Mouse (Mus musculus) midbrain, embryonic 15.5 days (tissue): ENCODE measurements at regions not wholly inside any gene's neighbourhood (a gene's known extent, or its start where the extent isn't known, plus 50 kb on each side); places are given as distances from the start of the nearest gene placed in this dataset.

Experiments used
- ATAC-seq: fragments of 200-750 bp; cut with Nextera tagmentation; replicated peaks from 2 replicates; pipeline ENCODE4 v1.8.0; 2017; ENCODE audit warnings: moderate TSS enrichment
- H3K27ac ChIP-seq: fragments of 300-500 bp; sonication (generic); 2 replicates; pipeline ENCODE4 v1.5.1; 2015; ENCODE audit warnings: mild to moderate bottlenecking, inconsistent platforms
- H3K27me3 ChIP-seq: fragments of 300-500 bp; sonication (generic); replicated peaks from 2 replicates; pipeline ENCODE4 v1.6.1; 2015; ENCODE audit warnings: inconsistent platforms
- H3K36me3 ChIP-seq: fragments of 300-500 bp; sonication (generic); replicated peaks from 2 replicates; pipeline ENCODE4 v1.6.1; 2015; ENCODE audit warnings: inconsistent platforms
- H3K4me1 ChIP-seq: fragments of 300-500 bp; sonication (generic); 2 replicates; pipeline ENCODE4 v1.6.1; 2015; ENCODE audit warnings: inconsistent platforms
- H3K4me2 ChIP-seq: fragments of 300-500 bp; sonication (generic); 2 replicates; pipeline ENCODE4 v1.6.1; 2015; ENCODE audit warnings: inconsistent platforms, mild to moderate bottlenecking, moderate library complexity
- H3K4me3 ChIP-seq: fragments of 300-500 bp; sonication (generic); 2 replicates; pipeline ENCODE4 v1.5.1; 2015; ENCODE audit warnings: mild to moderate bottlenecking, inconsistent platforms
- H3K9ac ChIP-seq: fragments of 300-500 bp; sonication (generic); 2 replicates; pipeline ENCODE4 v1.6.1; 2015; ENCODE audit warnings: mild to moderate bottlenecking, inconsistent platforms
- H3K9me3 ChIP-seq: fragments of 300-500 bp; sonication (generic); 2 replicates; pipeline ENCODE4 v1.6.1; 2016; ENCODE audit warnings: inconsistent platforms
- WGBS: fragments of 180-500 bp; shearing (Covaris S2); methylation state at CpG from one replicate; pipeline ENCODE4 v1.1.7; 2015; ENCODE audit warnings: mixed read lengths; 5-methylcytosine and 5-hydroxymethylcytosine counted together

DNA sequence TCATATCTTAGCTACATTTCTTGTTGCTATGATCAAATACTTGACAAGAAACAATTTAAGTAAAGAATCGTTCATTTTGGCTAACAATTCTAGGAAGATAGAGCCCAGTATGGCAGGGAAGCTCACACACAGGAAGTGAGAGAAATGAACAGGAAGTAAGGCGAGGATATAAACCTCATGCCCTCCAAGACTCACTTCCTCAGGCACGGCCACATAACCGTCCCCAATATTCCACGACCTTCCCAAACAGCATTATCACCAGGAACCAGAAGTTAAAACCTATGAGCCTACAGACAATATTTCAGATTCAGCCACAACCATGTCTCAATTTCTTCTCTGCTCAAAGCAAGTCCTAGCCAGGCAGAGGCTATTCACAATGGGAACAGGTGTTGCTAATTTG, 73.8 kb upstream of the Pabpc6 start:
- no peak overlapping the region for H3K4me2 ChIP-seq
- no peak overlapping the region for H3K4me3 ChIP-seq
- WGBS, result 90% methylated on average over 5 of the region's 5 CpGs
- no peaks in the 10 kb centered on the region for H3K9me3 ChIP-seq
- no peak for ATAC-seq
- H3K27me3 ChIP-seq, result no peaks in the 10 kb centered on the region
- H3K9ac ChIP-seq, result no peak overlapping the region
- no peaks in the 10 kb centered on the region for H3K36me3 ChIP-seq
- no peak overlapping the region for H3K27ac ChIP-seq
- no peaks in the 10 kb centered on the region for H3K4me1 ChIP-seq

DNA sequence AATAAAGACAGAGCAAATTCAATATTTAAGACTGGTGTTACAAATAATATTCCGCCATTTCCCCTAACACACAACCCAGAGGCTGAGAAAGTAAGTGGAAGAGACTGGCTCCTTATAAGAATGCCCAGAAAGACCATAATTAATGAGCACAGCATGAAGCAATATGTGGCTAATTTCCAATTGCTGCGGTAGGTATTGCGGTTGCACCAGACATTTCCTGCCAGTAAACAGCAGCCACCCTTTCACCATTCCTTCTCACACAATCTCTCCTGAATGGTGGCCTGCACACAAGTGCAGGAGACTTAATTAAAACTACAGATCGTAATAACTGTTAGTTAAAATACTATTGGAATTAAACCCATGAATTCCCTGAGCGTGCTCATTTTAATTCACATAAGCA, 71.8 kb upstream of the Pabpc6 start:
- no peak overlapping the region for H3K4me2 ChIP-seq
- no peaks in the 10 kb centered on the region for H3K27me3 ChIP-seq
- 86% methylated on average over 5 of the region's 5 CpGs for WGBS
- H3K36me3 ChIP-seq, result no peaks in the 10 kb centered on the region
- H3K4me3 ChIP-seq, result no peak overlapping the region
- no peak overlapping the region for H3K27ac ChIP-seq
- no peaks in the 10 kb centered on the region for H3K9me3 ChIP-seq
- no peak for ATAC-seq
- H3K9ac ChIP-seq, result no peak overlapping the region
- no peaks in the 10 kb centered on the region for H3K4me1 ChIP-seq

DNA sequence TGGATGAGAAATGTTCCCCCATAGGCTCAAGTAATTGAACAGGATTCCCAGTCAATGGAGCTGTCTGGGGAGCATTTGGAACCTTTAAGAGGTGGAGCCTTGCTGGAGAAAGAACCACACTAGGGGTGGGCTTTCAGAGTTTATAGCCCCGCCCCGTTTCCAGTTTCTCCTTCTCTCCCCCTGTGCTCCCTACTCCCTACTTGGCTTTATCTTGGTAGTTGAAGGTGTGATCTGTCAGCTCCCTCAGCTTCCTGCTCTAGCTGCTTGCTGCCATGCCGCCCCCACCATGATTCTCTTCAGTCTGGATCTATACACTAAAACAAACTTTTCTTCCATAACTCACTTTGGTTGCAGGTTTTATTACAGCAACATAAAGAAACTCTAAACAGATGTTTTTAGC, 59.5 kb upstream of the Pabpc6 start:
- 88% methylated on average over 3 of the region's 3 CpGs for WGBS

DNA sequence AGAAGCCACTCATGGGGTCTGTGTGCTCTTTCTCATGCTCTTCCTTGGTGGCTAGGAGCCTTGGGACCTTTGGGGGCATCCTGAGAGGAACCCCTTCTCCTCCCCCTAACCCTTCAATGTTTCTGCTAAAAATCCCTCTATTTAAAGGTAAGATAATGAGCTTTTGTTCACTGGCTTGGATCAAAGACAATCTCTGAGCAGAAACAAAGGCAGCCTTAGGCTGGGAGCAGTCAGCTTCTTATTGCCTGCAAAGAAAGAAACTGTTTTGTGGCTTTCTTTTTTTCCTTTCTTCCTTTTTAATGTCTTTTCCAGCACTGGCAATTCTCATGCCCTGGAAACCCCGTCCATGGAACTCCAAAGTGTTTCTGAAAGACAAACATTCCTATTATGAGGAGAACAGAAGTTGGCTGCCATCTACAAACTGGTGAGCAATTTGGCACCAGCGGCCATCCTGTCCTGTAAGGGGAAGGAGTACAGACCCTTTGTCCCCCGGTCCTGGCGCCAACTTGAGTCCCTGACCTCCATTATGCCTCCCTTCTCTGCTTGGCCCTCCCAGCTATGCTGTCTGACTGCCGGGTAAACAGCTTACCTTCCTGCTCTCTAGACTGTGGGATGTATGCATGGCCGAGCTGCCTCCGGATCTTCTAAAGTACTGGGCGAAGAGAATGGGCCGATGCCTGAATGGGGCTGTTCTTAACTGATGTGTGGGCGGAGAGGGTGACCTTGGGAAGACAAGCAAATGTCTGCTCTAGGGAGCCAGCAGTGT, 56.4 kb upstream of the Pabpc6 start:
- 15% methylated on average over 10 of the region's 10 CpGs for WGBS
- Histone ChIP-seq H3K9me3 (no peaks in the 10 kb centered on the region), H3K4me2 (no peak overlapping the region)

More for the DNA sequence above, 59.5 kb upstream of the Pabpc6 start:
- Histone ChIP-seq H3K4me2 (no peak overlapping the region), H3K9ac (no peak overlapping the region), H3K27ac (no peak overlapping the region), H3K4me3 (no peak overlapping the region), H3K4me1 (peaks cover 11% of the 10 kb centered on the region), H3K27me3 (no peaks in the 10 kb centered on the region), H3K9me3 (no peaks in the 10 kb centered on the region), H3K36me3 (no peaks in the 10 kb centered on the region)
- no peak for ATAC-seq

DNA sequence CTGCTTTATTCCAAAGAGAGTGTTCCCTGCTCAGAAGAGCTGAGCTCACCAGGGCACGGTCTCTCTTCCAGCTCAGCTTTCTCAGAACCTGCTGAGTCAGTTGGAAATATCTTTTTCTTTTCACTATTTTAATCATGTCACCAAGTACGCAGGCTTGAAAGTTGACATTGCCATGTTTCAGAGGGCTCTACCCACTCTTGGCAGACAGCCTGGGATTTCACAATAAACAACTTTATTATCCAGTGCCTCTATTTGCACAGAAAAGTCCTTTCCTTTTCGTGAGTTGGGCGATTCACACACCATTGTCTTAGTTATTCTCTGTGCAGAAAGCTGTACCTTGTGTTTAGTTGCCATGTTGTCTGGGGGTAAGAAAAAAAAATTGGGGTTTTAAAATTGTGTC, 54.0 kb upstream of the Pabpc6 start:
- Histone ChIP-seq H3K27ac (peak overlapping the region; percentile 34; the same call in 1 of the 2 replicates), H3K4me3 (no peak overlapping the region), H3K4me1 (peaks cover 16% of the 10 kb centered on the region), H3K9ac (no peak overlapping the region), H3K4me2 (no peak overlapping the region), H3K9me3 (no peaks in the 10 kb centered on the region), H3K36me3 (no peaks in the 10 kb centered on the region), H3K27me3 (no peaks in the 10 kb centered on the region)
- WGBS, result 20% methylated on average over 4 of the region's 4 CpGs
- no peak for ATAC-seq

More for the DNA sequence above, 56.4 kb upstream of the Pabpc6 start:
- peak overlapping the region; percentile 60 for H3K27ac ChIP-seq
- no peak overlapping the region for H3K9ac ChIP-seq
- no peaks in the 10 kb centered on the region for H3K27me3 ChIP-seq
- peak; percentile 88 for ATAC-seq
- H3K4me3 ChIP-seq, result no peak overlapping the region
- no peaks in the 10 kb centered on the region for H3K36me3 ChIP-seq
- H3K4me1 ChIP-seq, result peaks cover 16% of the 10 kb centered on the region

DNA sequence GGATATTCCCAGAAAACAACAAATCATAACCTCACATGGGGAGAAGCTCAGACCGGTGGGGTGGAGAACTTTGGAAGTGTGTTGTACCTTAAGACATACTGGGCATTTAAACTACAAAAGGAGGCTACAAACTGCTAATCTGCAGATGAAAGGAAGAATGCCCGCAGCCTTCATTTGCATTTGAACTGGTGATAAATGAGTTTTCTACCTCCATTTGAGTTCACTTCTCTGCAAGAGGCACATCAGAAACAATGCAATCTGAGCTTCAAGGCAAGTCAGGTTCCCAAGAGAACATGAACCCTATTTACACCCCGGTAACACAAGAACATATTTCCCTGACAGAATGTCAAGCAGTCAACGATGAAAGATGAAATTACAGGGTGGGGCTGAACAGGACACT, 53.2 kb upstream of the Pabpc6 start:
- Histone ChIP-seq H3K9me3 (no peaks in the 10 kb centered on the region), H3K27ac (peak overlapping the region; percentile 45; the same call in 1 of the 2 replicates)
- no peak for ATAC-seq

More for the DNA sequence above, 53.2 kb upstream of the Pabpc6 start:
- no peaks in the 10 kb centered on the region for H3K36me3 ChIP-seq
- H3K4me2 ChIP-seq, result no peak overlapping the region
- H3K4me3 ChIP-seq, result no peak overlapping the region
- H3K27me3 ChIP-seq, result no peaks in the 10 kb centered on the region
- WGBS, result 5% methylated on average over 4 of the region's 4 CpGs
- H3K4me1 ChIP-seq, result peaks cover 16% of the 10 kb centered on the region
- H3K9ac ChIP-seq, result no peak overlapping the region
